Comparison of ENCODE assay signal across 8 mouse cellular contexts in the genomic region with DNA sequence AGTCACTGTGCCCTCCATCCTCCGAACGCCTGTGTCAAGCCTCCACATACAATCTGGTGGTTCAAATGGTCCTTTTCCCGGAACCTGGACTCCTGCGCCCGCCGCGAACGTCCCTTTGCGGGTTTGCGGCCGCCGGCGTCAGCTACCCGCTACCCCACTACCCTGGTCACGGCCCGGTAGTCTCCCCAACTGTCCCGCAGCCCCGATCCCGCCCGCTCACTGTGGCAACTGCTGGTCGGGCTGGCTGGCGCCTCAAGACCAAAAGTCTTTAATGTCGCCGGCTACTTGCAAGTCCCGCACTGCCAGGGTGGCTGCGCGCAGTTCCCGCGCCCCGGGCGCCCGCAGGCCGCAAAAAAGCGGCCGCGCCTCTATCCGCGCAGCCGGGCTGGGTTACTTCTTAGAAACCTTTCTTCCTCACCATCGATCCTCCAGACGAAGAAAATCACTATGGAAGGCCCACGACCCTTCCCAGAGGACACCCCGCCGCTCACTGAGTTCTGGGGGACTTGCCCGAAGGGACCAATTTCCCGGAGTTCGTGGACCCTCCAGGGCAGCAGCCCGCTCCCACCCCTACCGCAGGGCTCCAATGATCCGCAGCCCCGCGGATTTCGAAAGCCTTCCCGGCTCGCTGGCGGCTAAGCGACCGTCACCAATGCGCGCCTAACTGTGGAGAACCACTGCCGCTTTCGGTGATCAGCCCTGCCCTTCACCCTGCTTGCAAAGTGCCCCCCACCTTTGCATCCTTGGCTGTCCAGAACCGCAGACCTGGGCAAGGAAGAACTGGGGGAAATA. TPM values are rescaled to one million over a fixed set of nuclear protein-coding genes. Genes with fewer than 3 reads are reported as not detected.
DNase-seq lines count a peak whose midpoint lies in the region; ATAC-seq and TF ChIP-seq lines count a peak whose summit lies in the region.

No protein-coding gene starts in this region.

- peak; percentile 11 for ATAC-seq in inflammation-experienced regulatory T-cells, adult 6 months
- no peak for ATAC-seq in limb, embryonic 15.5 days (ENCODE audit: insufficient number of reproducible peaks, low FRiP score, low TSS enrichment, low read depth)
- ATAC-seq in midbrain, embryonic 14.5 days (ENCODE audit: low FRiP score, low TSS enrichment): peak; percentile 51
- peak; percentile 9; the same call in 1 of the 2 replicates for ATAC-seq in stomach, embryonic 15.5 days (ENCODE audit: insufficient read depth, low FRiP score, low read depth)

- H3K4me2 ChIP-seq in limb, embryonic 15.5 days: peak overlapping the region; percentile 79
- peak overlapping the region; percentile 71 for H3K4me2 ChIP-seq in midbrain, embryonic 14.5 days (ENCODE audit: low read length)
- peak overlapping the region; percentile 88 for H3K4me2 ChIP-seq in stomach, embryonic 15.5 days

- no peaks in the 10 kb centered on the region for H3K36me3 ChIP-seq in testis, adult 2 months (ENCODE audit: control insufficient read depth, insufficient read depth, low read length)
- H3K36me3 ChIP-seq in limb, embryonic 15.5 days: no peaks in the 10 kb centered on the region
- H3K36me3 ChIP-seq in midbrain, embryonic 14.5 days (ENCODE audit: control insufficient read depth, insufficient read depth, low read length): 0 out of 2 replicates have a peak, but pooled peaks cover 3% of the 10 kb centered on the region
- no peaks in the 10 kb centered on the region for H3K36me3 ChIP-seq in stomach, embryonic 15.5 days

- TF ChIP-seq POLR2A in testis, adult 2 months (IDR thresholded peaks at IDR 0.05; ENCODE audit: control insufficient read depth, low read depth, low read length): no peak

- H3K4me3 ChIP-seq in testis, adult 2 months (ENCODE audit: control insufficient read depth, low read depth, low read length): peak overlapping the region; percentile 66
- peak overlapping the region; percentile 58 for H3K4me3 ChIP-seq in limb, embryonic 15.5 days
- peak overlapping the region; percentile 55 for H3K4me3 ChIP-seq in midbrain, embryonic 14.5 days (replicated peaks; ENCODE audit: low read depth, low read length)
- H3K4me3 ChIP-seq in stomach, embryonic 15.5 days (replicated peaks): peak overlapping the region; percentile 57

- H3K27ac ChIP-seq in testis, adult 2 months (ENCODE audit: control insufficient read depth, insufficient read depth, low read depth, low read length): peak overlapping the region; percentile 58; the same call in 1 of the 2 replicates
- peak overlapping the region; percentile 100 for H3K27ac ChIP-seq in limb, embryonic 15.5 days
- H3K27ac ChIP-seq in midbrain, embryonic 14.5 days (replicated peaks; ENCODE audit: low read depth, low read length): peak overlapping the region; percentile 91
- peak overlapping the region; percentile 100 for H3K27ac ChIP-seq in stomach, embryonic 15.5 days

- H3K9ac ChIP-seq in limb, embryonic 15.5 days: peak overlapping the region; percentile 73
- peak overlapping the region; percentile 64 for H3K9ac ChIP-seq in midbrain, embryonic 14.5 days (replicated peaks; ENCODE audit: low read length)
- peak overlapping the region; percentile 69 for H3K9ac ChIP-seq in stomach, embryonic 15.5 days

- no peak for TF ChIP-seq CTCF in testis, adult 2 months (IDR thresholded peaks at IDR 0.05; ENCODE audit: control insufficient read depth, insufficient read depth, insufficient replicate concordance, low read depth, low read length)

- DNase-seq in testis, postnatal 14 days (ENCODE audit: low spot score): no peak
- DNase-seq in cerebellum, postnatal 14 days: peak; percentile 66 to 73
- DNase-seq in gastrocnemius, postnatal 10 days: peak; percentile 64
- DNase-seq in midbrain, embryonic 14.5 days: peak; percentile 83

- 0 out of 2 replicates have a peak, but pooled peaks cover 2% of the 10 kb centered on the region for H3K27me3 ChIP-seq in testis, adult 2 months (ENCODE audit: control insufficient read depth, insufficient read depth, low read length)
- H3K27me3 ChIP-seq in limb, embryonic 15.5 days: no peaks in the 10 kb centered on the region
- no peaks in the 10 kb centered on the region for H3K27me3 ChIP-seq in midbrain, embryonic 14.5 days (ENCODE audit: control insufficient read depth, insufficient read depth, low read length)
- no peaks in the 10 kb centered on the region for H3K27me3 ChIP-seq in stomach, embryonic 15.5 days (replicated peaks)

- H3K9me3 ChIP-seq in limb, embryonic 15.5 days: no peaks in the 10 kb centered on the region
- no peaks in the 10 kb centered on the region for H3K9me3 ChIP-seq in midbrain, embryonic 14.5 days (ENCODE audit: control insufficient read depth, low read length)
- no peaks in the 10 kb centered on the region for H3K9me3 ChIP-seq in stomach, embryonic 15.5 days

- WGBS in limb, embryonic 15.5 days: under 1% methylated on average over 63 of the region's 63 CpGs
- under 1% methylated on average over 63 of the region's 63 CpGs for WGBS in midbrain, embryonic 14.5 days
- WGBS in stomach, embryonic 15.5 days: 2% methylated on average over 63 of the region's 63 CpGs

- H3K4me1 ChIP-seq in testis, adult 2 months (ENCODE audit: control insufficient read depth, insufficient read depth, low read length): peaks cover 14% of the 10 kb centered on the region
- peaks cover 40% of the 10 kb centered on the region for H3K4me1 ChIP-seq in limb, embryonic 15.5 days
- peaks cover 26% of the 10 kb centered on the region for H3K4me1 ChIP-seq in midbrain, embryonic 14.5 days (ENCODE audit: control insufficient read depth, insufficient read depth, low read length)
- H3K4me1 ChIP-seq in stomach, embryonic 15.5 days: peaks cover 21% of the 10 kb centered on the region

RNA-seq across cellular contexts. Expression of gene Cdkn1b, which starts 6.8 kb away (rescaled TPM):
- polyA plus RNA-seq in testis, adult 2 months (2012; rRNA removed): 3.0 and 3.6 TPM in 2 replicates
- 10 to 100 TPM; 47.0 to 51.8 TPM for total RNA-seq in gastrocnemius, postnatal 10 days (2021)
- 10 to 100 TPM; 29.4 to 55.7 (median 51.9) TPM for polyA plus RNA-seq in inflammation-experienced regulatory T-cells, adult 6 months (2017; shearing (Covaris generic))
- polyA plus RNA-seq in limb, embryonic 15.5 days (2015; fragmentation: Nextera tagmentation; extraction: Ambion mirVana): 19.4 and 20.5 TPM in 2 replicates
- polyA plus RNA-seq in midbrain, embryonic 14.5 days (2014; fragmentation: Nextera tagmentation; extraction: Ambion mirVana): 29.9 TPM in 2 replicates
- 17.9 and 19.7 TPM in 2 replicates for polyA plus RNA-seq in stomach, embryonic 15.5 days (2015; fragmentation: Nextera tagmentation; extraction: Ambion mirVana)

RNA-seq across cellular contexts. Expression of gene Gpr19, which starts 28.6 kb away (rescaled TPM):
- polyA plus RNA-seq in testis, adult 2 months (2012; rRNA removed): 46.0 and 51.8 TPM in 2 replicates
- 1 to 10 TPM; 6.4 to 6.8 TPM for total RNA-seq in gastrocnemius, postnatal 10 days (2021)
- polyA plus RNA-seq in inflammation-experienced regulatory T-cells, adult 6 months (2017; shearing (Covaris generic)): 1 to 10 TPM; 5.7 to 9.1 (median 6.8) TPM
- 7.2 and 7.7 TPM in 2 replicates for polyA plus RNA-seq in limb, embryonic 15.5 days (2015; fragmentation: Nextera tagmentation; extraction: Ambion mirVana)
- polyA plus RNA-seq in midbrain, embryonic 14.5 days (2014; fragmentation: Nextera tagmentation; extraction: Ambion mirVana): 43.0 and 46.7 TPM in 2 replicates
- polyA plus RNA-seq in stomach, embryonic 15.5 days (2015; fragmentation: Nextera tagmentation; extraction: Ambion mirVana): 9.8 and 12.6 TPM in 2 replicates

RNA-seq across cellular contexts. Expression of gene Apold1, which starts 54.5 kb away (rescaled TPM):
- polyA plus RNA-seq in testis, adult 2 months (2012; rRNA removed): 0.48 and 0.75 TPM in 2 replicates
- 1 to 10 TPM; 3.7 to 5.2 TPM for total RNA-seq in gastrocnemius, postnatal 10 days (2021)
- polyA plus RNA-seq in inflammation-experienced regulatory T-cells, adult 6 months (2017; shearing (Covaris generic)): under 1 TPM in 2 of 3 experiments, not detected in 1; 0.09 to 0.33 TPM
- polyA plus RNA-seq in limb, embryonic 15.5 days (2015; fragmentation: Nextera tagmentation; extraction: Ambion mirVana): 5.4 and 5.9 TPM in 2 replicates
- polyA plus RNA-seq in midbrain, embryonic 14.5 days (2014; fragmentation: Nextera tagmentation; extraction: Ambion mirVana): 3.9 and 4.3 TPM in 2 replicates
- 3.2 and 3.7 TPM in 2 replicates for polyA plus RNA-seq in stomach, embryonic 15.5 days (2015; fragmentation: Nextera tagmentation; extraction: Ambion mirVana)
